Mouse (Mus musculus) splenic B cell, adult 2 months (primary cell): ENCODE results near the gene Dnm3.
"Not testable (repeated sequence)": the region's sequence is repeated elsewhere in the genome, so short reads cannot be mapped to it uniquely, and the experiment has no call there.

Experiments
- DNase-seq: peaks from one replicate; pipeline ENCODE4 v3.0.0-alpha.2; 2011; ENCODE audit warnings: low read depth, low spot score
- H3K27me3 ChIP-seq: 2 replicates; pipeline ENCODE4 v1.6.1; 2012; ENCODE audit warnings: mild to moderate bottlenecking, low read length, moderate library complexity, mixed read lengths; ENCODE audit not compliant: control insufficient read depth, poor library complexity, insufficient read depth, severe bottlenecking
- H3K36me3 ChIP-seq: 2 replicates; pipeline ENCODE4 v1.6.1; 2012; ENCODE audit warnings: mild to moderate bottlenecking, low read length, moderate library complexity, mixed read lengths; ENCODE audit not compliant: control insufficient read depth, poor library complexity, insufficient read depth, severe bottlenecking

The Dnm3 gene

GRCm38 (mm10) chr1:162388442-162389165 lies 89.2 kb downstream of the Dnm3 start:
- no peaks in the 10 kb centered on the region for H3K36me3 ChIP-seq
- DNase-seq: no peak
- H3K27me3 ChIP-seq: no peaks in the 10 kb centered on the region

- not testable (repeated sequence) for DNase-seq, H3K27me3 ChIP-seq, H3K36me3 ChIP-seq
These were observed 104.8 kb downstream of the Dnm3 start for GRCm38 (mm10) chr1:162373068-162373467.

- Histone ChIP-seq H3K36me3 (no peaks in the 10 kb centered on the region), H3K27me3 (no peaks in the 10 kb centered on the region; the same call in 1 of the 2 replicates)
- DNase-seq: no peak
These were observed 108.1 kb downstream of the Dnm3 start for GRCm38 (mm10) chr1:162369726-162370125.

GRCm38 (mm10) chr1:162361978-162362377 lies 115.9 kb downstream of the Dnm3 start:
- Histone ChIP-seq H3K36me3 (no peaks in the 10 kb centered on the region), H3K27me3 (no peaks in the 10 kb centered on the region; the same call in 1 of the 2 replicates)
- no peak for DNase-seq

GRCm38 (mm10) chr1:162359270-162359669 lies 118.6 kb downstream of the Dnm3 start:
- peak; percentile 6 for DNase-seq

GRCm38 (mm10) chr1:162358036-162358435 lies 119.8 kb downstream of the Dnm3 start:
- DNase-seq: peak; percentile 7
- Histone ChIP-seq H3K27me3 (no peaks in the 10 kb centered on the region), H3K36me3 (no peaks in the 10 kb centered on the region)

More at GRCm38 (mm10) chr1:162359270-162359669, 118.6 kb downstream of the Dnm3 start:
- Histone ChIP-seq H3K36me3 (no peaks in the 10 kb centered on the region), H3K27me3 (no peaks in the 10 kb centered on the region)

GRCm38 (mm10) chr1:162356481-162356880 lies 121.4 kb downstream of the Dnm3 start:
- DNase-seq: no peak
- Histone ChIP-seq H3K27me3 (no peaks in the 10 kb centered on the region), H3K36me3 (no peaks in the 10 kb centered on the region)

GRCm38 (mm10) chr1:162354780-162355179 lies 123.1 kb downstream of the Dnm3 start:
- Histone ChIP-seq H3K36me3 (no peaks in the 10 kb centered on the region), H3K27me3 (no peaks in the 10 kb centered on the region)
- no peak for DNase-seq

- Histone ChIP-seq H3K36me3 (no peaks in the 10 kb centered on the region), H3K27me3 (no peaks in the 10 kb centered on the region)
- DNase-seq: no peak
These were observed 124.0 kb downstream of the Dnm3 start for GRCm38 (mm10) chr1:162353831-162354230.

GRCm38 (mm10) chr1:162349306-162349705 lies 128.5 kb downstream of the Dnm3 start:
- Histone ChIP-seq H3K36me3 (no peaks in the 10 kb centered on the region), H3K27me3 (no peaks in the 10 kb centered on the region)
- no peak for DNase-seq

- H3K27me3 ChIP-seq: no peaks in the 10 kb centered on the region
- H3K36me3 ChIP-seq: no peaks in the 10 kb centered on the region
- DNase-seq: no peak
These were observed 131.3 kb downstream of the Dnm3 start for GRCm38 (mm10) chr1:162346456-162347011.

GRCm38 (mm10) chr1:162337170-162337569 lies 140.7 kb downstream of the Dnm3 start:
- Histone ChIP-seq H3K27me3 (no peaks in the 10 kb centered on the region), H3K36me3 (no peaks in the 10 kb centered on the region)
- no peak for DNase-seq

- DNase-seq: peak; percentile 31
- Histone ChIP-seq H3K36me3 (no peaks in the 10 kb centered on the region), H3K27me3 (no peaks in the 10 kb centered on the region)
These were observed 141.2 kb downstream of the Dnm3 start for GRCm38 (mm10) chr1:162336640-162337039.

GRCm38 (mm10) chr1:162336224-162336623 lies 141.6 kb downstream of the Dnm3 start:
- Histone ChIP-seq H3K36me3 (no peaks in the 10 kb centered on the region), H3K27me3 (no peaks in the 10 kb centered on the region)
- DNase-seq: no peak

GRCm38 (mm10) chr1:162328673-162329072 lies 149.2 kb downstream of the Dnm3 start:
- no peaks in the 10 kb centered on the region for H3K36me3 ChIP-seq
- DNase-seq: no peak
- no peaks in the 10 kb centered on the region for H3K27me3 ChIP-seq
